Mouse (Mus musculus) mammary gland, adult 2 months (tissue): Measurements from ENCODE around the gene Olfr301. TPM values are rescaled to one million over a fixed set of nuclear protein-coding genes. Genes with fewer than 3 reads are reported as not detected.

ENCODE experiments used
- polyA plus RNA-seq: library from polyadenylated mRNA; depleted of rRNA; stranded (reverse); fragments of >200 nt; gene quantifications from 2 replicates; pipeline ENCODE4 v1.2.3, GENCODE M21; 2012; ENCODE audit warnings: low replicate concordance; rRNA removed

The Olfr301 gene
- not detected in 2 replicates for polyA plus RNA-seq

GRCm38 (mm10) chr7:86403546-86403945 is at the start of gene Olfr301:
Gene Olfr301 (plus strand): TSS chr7:86403846.

GRCm38 (mm10) chr7:86366828-86367227 is 36.8 kb upstream of the Olfr301 start, which contains the start of gene Olfr305:
Gene Olfr305 (minus strand): TSS chr7:86366928.

GRCm38 (mm10) chr7:86386558-86386957 is 17.1 kb upstream of the Olfr301 start, which contains the start of gene Olfr304:
Gene Olfr304 (minus strand): TSS chr7:86386658.

GRCm38 (mm10) chr7:86397689-86398088 is 6.0 kb upstream of the Olfr301 start, which contains the start of gene Olfr303:
Gene Olfr303 (minus strand): TSS chr7:86397789.

GRCm38 (mm10) chr7:86459621-86460020 is 56.0 kb downstream of the Olfr301 start, which contains the start of gene Olfr299:
Gene Olfr299 (plus strand): TSS chr7:86459921.

Other genes starting within 250 kb of the Olfr301 start
- gene Vmn2r75, start 232.1 kb upstream of the Olfr301 start, polyA plus RNA-seq: not detected in 2 replicates
- not detected in 2 replicates for gene Vmn2r76, start 157.5 kb upstream of the Olfr301 start, polyA plus RNA-seq
- not detected in 2 replicates for gene Olfr310, start 126.7 kb upstream of the Olfr301 start, polyA plus RNA-seq
- gene Olfr309, start 90.1 kb upstream of the Olfr301 start, polyA plus RNA-seq: not detected in 2 replicates
- gene Olfr308, start 78.2 kb upstream of the Olfr301 start, polyA plus RNA-seq: not detected in 2 replicates
- gene Olfr307, start 66.3 kb upstream of the Olfr301 start, polyA plus RNA-seq: not detected in 2 replicates
- gene Olfr305, start 36.9 kb upstream of the Olfr301 start, polyA plus RNA-seq: not detected in 2 replicates
- gene Olfr304, start 17.2 kb upstream of the Olfr301 start, polyA plus RNA-seq: not detected in 2 replicates
- gene Olfr303, start 6.1 kb upstream of the Olfr301 start, polyA plus RNA-seq: not detected in 2 replicates
- gene Olfr299, start 56.1 kb downstream of the Olfr301 start, polyA plus RNA-seq: not detected in 2 replicates
- gene Olfr298, start 88.6 kb downstream of the Olfr301 start, polyA plus RNA-seq: not detected in 2 replicates
- gene Olfr297, start 116.1 kb downstream of the Olfr301 start, polyA plus RNA-seq: not detected in 2 replicates
- not detected in 2 replicates for gene Olfr295, start 180.0 kb downstream of the Olfr301 start, polyA plus RNA-seq
- not detected in 2 replicates for gene Olfr294, start 212.8 kb downstream of the Olfr301 start, polyA plus RNA-seq
- not detected in 2 replicates for gene Olfr293, start 245.2 kb downstream of the Olfr301 start, polyA plus RNA-seq